Mouse (Mus musculus) cerebellum, adult 9-11 months (tissue): Measurements from ENCODE around the gene Pigyl.
A peak's percentile ranks its signal among the peaks of the same experiment; 100 is the strongest.
"Not testable (repeated sequence)": the region's sequence is repeated elsewhere in the genome, so short reads cannot be mapped to it uniquely, and the experiment has no call there.

ENCODE experiments used
- DNase-seq: peaks from one replicate; pipeline ENCODE4 v3.0.0; 2022

Pigyl gene

GRCm38 (mm10) chr9:22139746-22140145 is 16.9 kb upstream of the Pigyl start:
- peak; percentile 79 for DNase-seq

DNA sequence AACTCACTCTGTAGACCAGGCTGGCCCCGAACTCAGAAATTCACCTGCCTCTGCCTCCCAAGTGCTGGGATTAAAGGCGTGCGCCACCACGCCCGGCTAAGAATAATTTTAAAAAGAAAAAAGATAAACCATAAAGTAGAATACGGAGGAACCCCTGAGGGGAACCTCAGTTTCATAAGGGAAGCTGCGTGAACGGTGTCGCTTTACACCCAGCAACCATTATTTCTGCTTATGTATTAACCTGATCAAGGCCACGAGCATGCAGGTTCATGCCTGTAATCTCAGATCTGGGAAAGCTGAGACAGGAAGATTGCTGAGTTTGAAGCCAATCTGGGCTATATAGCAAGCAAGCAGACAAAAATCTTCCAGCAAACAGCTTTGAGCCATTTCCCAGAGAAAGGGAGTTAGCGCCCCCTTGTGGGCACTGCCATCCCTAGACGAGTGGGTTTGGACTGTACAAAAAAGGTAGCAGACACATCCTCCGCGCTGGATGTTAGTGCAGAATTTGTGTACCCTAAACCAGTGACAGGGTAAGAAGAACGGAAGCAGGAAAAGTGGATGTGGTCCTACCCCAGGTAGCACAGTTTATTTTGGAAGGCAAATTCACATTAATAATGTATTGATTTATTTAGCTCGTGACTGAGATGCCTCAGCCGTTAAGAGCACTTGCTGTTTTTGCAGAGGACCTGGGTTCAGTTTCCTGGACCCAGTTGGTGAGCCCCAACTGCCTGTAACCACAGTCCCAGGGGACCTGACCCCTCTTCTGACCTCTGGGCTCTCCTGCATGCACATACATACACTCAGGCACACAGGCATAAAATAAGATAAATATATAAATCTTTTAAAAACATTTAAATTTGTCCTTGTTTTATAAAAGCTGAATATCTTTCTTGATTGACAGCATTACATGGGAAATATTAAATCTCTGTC is 13.3 kb upstream of the Pigyl start:
- DNase-seq: peak; percentile 81

DNA sequence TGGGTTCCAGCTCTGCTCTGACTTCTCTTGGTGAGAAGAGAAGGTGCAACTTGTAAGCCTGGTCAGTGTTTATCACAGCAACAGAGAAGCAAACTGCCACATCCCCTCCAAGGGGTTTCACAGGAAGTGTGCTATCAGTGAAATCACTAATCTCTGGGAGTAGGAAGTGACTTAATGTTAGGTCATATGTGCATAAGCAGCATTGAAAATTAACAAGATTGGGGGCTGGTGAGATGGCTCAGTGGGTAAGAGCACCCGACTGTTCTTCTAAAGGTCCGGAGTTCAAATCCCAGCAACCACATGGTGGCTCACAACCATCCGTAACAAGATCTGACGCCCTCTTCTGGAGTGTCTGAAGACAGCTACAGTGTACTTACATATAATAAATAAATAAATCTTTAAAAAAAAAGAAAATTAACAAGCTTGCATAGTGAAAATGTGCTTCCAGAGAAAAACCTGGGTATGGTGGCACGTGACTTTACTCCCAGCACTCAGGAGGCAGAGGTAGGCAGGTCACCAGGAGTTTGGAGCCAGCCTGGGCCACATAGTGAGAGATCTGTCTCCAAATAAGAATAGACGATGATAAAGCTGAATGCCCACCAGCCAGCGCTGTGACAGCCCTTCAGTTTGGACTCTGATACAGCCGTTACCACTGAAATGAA is 12.2 kb upstream of the Pigyl start:
- DNase-seq: no peak

- DNase-seq: no peak
Measured at GRCm38 (mm10) chr9:22149426-22150248, 7.0 kb upstream of the Pigyl start.

DNA sequence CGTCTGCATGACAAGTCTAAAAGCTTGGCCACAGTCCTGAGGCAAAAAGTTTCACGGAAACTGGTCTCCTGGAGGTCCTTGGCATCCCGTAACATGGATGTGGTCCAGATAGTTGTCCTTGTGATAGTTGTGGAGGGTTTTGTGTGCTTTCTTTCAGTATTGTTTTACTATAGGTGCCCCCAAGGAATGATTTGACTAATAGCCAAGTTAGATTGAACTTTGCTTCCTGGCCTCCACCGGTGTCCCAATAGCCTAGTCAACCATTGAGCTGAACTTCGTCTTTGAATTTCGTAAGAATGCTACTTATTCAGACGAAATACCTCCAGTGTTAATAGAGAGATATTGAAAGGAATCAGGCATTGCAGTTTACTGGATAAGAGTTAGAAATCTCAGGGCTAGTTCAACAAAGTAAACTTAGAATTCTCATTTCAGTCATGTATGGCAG is 6.4 kb upstream of the Pigyl start:
- not testable (repeated sequence) for DNase-seq

- no peak for DNase-seq
Measured at GRCm38 (mm10) chr9:22150946-22151345, 5.7 kb upstream of the Pigyl start.

- no peak for DNase-seq
Measured at GRCm38 (mm10) chr9:22153810-22154209, 2.8 kb upstream of the Pigyl start.

DNA sequence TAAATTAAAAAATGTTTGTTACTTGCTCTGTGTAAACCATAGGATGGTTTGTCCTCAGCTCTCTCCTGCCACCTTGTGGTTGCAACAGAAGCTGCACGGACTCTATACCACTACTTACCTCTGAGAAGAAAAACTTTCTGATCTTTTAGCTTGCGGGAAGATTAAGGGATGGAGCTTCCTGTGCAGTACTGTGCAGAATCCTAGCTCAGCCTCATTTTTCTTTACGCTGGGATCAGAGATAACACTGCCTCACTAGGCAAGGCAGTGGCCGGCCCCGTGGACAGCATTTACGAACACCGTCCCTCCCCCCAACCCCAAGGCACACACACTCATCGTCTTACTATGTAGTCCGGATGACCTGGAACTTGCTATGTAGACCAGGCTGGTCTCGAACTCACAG is 1.0 kb upstream of the Pigyl start:
- DNase-seq: peak; percentile 68

DNA sequence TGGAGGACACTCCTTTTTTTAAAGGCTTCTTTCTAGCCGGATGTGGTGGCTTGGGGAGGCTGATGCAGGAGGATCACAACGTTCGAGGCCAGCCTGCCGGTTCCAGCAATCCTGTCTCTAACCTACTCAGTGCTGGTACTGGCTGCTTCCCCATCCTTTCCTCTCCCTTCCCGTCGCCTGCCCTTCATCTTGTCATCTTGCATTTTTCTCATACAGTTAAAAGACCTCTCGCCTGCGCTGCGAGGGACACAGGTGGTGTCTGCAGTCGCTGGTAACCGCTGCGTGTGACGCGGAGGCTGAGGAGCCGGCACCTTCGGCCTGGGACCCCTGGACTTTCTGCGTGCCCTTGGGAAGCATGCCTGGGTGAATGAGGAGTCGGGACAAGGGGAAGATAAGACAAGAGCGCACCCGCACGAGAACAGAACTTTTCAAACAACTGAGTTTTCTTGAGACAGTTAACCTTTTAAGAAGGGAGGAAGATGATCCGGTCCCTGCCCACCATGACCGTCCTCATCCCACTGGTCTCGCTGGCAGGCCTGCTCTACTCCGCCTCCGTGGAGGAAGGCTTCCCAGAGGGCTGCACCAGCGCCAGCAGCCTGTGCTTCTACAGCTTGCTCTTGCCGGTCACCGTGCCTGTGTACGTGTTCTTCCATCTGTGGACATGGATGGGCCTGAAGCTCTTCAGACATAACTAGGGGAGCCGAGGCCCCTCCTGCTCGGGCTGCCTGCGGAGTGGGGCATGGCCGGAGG is 1.0 kb downstream of the Pigyl start:
- DNase-seq: peak; percentile 60

DNA sequence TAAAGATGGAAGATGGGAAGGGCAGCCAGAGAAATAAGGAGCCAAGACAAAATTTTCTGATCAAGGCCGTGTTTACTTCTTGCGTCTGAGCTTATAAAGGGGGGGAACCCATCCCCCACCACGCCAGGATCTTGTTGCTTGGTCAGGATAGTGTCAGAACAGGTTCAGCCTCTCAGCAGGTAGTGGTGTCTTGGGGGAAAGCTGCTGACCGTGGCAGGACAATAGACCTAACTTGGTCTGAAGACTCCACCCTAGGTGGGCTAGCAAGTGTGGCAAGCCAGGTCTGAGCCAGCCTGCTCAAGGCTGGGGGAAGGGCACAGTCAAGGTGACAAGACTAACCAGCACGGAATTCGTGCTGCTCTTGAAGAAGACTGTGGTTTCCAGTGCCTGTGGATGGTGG is 4.7 kb downstream of the Pigyl start:
- no peak for DNase-seq

DNA sequence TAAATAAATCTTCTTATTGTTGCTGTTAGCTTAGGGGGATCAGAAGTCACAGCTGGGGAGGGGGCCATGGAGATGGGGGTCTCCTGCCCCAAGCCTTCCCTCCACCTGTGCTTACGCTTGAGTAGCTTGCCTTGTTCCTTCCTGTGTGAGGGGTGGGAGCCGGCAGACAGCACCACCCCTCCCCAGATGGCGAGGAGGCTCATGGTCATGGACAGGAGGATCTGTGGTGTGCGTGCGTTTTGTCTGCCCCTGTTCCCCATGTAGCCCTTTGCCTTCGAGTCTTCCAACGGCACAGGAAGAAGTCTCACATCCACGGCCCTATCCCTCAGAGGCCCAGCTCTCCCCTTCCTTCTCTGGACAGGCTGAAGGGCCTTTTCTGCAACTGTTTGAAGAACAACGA is 5.7 kb downstream of the Pigyl start:
- no peak for DNase-seq

DNA sequence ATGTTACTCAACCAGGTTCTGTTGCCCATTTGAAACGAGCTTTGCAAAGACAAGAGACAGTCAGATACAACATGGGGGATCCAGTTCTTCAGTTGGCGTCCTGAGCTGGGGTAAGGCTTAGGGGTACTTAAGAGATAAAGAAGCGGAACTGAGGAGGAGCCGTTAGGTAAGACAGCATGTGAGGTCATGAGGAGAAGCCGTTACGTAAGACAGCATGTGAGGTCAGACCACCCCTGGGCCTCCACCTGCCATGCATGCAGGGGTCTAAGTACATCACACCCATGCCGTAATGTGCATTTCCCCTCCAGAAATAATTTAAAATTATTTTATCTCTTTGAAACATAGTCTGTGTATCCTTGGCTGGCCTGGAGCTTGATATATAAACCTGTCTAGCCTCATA is 6.3 kb downstream of the Pigyl start:
- no peak for DNase-seq

DNA sequence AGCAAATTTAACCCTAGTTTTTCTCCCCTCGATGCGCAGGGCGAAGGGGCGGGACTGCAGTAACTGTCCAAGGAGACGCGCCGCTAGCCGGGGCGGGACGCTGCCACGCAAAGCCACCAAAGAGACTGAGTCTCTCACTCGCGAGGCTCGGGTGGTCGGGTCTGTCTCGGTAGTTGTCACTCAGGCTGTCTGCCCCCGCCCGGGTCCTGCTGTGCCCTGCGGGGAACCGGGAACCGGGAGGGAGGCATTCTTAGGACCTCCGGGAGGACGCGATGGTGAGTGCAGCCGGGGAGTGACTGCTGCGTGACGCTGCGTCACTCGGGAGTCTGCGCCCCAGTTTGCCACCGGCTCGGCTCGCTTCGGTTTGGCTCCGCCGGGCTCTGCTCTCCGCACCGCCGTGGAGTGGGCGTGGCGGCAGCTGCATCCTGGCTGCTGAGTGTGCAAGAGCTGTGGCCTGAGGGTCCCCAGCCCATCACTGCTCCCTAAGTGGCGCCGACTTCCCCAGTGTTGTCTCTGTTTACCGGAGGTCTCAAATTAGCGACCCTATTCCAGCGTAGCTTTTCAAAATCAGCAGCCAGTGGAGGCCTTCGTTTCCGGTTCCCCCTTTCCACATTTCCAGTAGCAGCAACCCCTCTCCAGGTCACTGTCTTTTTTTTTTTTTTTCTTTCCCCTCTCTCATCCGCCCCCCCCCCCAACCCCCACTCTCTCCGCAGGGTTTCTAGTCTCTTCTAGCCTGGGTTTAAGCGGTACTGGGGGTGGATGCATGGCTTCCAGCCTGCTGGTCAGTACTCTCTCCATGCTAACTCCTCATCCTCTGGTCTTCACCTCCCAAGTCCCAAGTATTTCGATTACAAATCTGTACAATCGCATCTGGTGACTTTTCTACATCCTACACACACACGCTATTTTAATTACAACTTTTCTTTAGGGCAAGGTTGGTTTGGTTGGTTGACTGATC is 8.3 kb downstream of the Pigyl start:
- DNase-seq: peak; percentile 65

DNA sequence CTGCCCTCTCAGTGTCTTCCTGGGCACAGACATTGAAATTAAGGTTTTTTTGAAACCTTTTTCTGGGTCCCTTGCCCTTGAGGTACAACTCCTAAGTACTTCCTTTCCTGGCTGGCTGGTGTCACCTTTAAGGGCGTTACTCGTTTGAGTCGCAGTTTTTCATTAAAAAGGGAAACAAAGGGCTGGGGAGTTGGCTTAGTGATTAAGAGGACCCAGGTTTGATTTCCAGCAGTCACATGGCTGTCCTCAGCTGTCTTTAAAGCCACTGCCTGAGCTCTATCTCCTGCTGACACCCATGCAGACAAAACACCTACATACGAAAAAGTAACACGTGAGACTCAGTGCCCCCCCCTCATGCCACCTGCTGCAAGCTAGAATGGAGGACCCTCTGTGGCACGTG is 9.3 kb downstream of the Pigyl start:
- DNase-seq: no peak

DNA sequence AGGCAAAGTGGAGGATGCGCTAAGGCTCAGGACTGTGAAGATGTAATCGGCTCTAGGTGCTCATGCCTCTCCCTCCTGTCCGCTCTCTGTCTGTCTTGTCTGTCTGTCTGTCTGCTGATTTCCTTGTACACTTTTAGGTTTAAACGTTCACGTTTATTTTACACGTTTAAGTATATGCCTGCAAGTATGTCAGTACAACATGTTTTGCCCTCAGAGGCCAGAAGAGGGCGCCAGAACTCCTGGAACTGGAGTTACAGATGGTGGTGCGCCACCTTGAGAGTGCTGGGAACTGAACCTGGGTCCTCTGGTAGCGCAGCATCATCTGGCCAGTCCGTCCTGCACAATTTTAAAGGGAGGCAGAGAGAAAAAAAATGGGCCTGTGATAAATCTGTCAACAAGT is 10.0 kb downstream of the Pigyl start:
- peak; percentile 18 for DNase-seq

DNA sequence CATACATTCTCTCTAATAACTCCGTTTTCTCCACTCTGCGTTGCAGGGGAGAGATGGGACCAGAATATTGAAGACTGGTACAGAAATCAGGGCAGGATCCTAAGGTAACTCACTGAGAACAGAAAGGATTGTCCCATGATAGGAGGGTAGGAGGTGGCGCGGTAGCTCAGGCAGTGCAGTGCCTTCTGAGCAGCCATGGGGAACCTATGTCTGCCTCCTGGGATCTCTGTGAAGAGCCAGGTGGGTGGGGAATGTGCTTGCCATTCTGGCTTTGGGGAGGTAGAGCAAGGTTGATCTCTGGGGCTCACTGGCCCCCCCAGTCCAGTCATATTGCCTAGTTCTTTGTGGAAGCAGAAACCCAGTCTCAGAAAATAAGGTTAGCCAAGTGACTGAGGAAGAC is 11.1 kb downstream of the Pigyl start:
- no peak for DNase-seq

GRCm38 (mm10) chr9:22169327-22169726 is 12.7 kb downstream of the Pigyl start:
- no peak for DNase-seq

- no peak for DNase-seq
Measured at GRCm38 (mm10) chr9:22172318-22172717, 15.7 kb downstream of the Pigyl start.

- DNase-seq: peak; percentile 85
Measured at GRCm38 (mm10) chr9:22188025-22188611, 31.5 kb downstream of the Pigyl start, which contains the start of gene Zfp872. Gene Zfp872 (plus strand): TSS chr9:22188090.

GRCm38 (mm10) chr9:22196412-22196811 is 39.8 kb downstream of the Pigyl start:
- DNase-seq: no peak
